ENCODE assay signal across 17 mouse cellular contexts in the genomic region with DNA sequence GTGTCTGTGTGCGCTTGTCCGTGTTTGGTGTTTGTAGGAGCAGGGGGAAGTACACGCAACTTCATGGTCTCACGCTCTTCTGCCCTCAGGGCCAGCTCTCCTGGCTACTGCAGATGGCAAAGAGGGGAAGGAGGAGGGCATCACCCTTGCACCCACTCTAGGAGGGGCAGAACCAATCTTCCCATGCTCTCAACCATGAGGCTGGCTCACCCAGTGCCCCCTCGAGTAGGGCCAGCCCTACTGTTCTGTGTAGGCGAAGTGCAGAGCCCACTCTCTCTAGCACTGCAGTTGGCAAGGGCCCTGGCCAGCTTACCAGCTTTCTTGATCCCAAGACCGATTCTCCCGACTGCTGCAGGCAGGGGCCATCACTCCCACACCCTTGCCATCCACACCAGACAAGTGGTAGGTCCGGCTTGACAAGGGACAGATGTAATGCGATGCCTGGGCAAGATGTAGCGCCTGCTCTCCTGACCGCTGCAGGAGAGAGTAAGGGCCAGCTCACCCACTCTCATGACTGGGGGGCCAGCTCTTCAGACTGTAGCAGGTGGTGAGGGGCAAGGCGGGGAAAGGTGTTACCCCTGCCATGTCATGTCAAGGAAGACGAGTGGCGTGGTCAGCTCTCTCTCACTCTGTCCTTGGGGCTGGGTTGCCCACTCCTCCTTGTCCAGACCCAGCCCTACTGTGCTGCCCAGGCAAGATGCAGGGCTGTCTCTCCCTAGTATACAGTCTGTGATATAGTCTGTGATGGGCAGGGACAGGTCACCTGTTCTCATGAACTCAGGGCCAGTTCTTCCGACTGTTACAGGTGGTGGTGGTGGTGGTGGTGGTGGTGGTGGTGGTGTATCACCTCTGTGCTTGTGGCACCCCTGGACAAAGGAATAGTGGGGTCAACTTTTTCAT.
DNase-seq lines count a peak whose midpoint lies in the region; ATAC-seq lines count a peak whose summit lies in the region.
"Had no signal": no experiment of that assay in that cellular context is flagged by ENCODE, and none has a peak within 500 bp of the region (broad histone marks: within the 10 kb centered on the region; RNA-seq: fewer than 3 reads in every experiment).

No protein-coding gene starts in this region.

- H3K27me3 ChIP-seq in forebrain, embryonic 15.5 days, result no peaks in the 10 kb centered on the region
- H3K27me3 ChIP-seq in forebrain, embryonic 16.5 days (replicated peaks; ENCODE audit: control insufficient read depth, insufficient read depth, low read length), result no peaks in the 10 kb centered on the region
- H3K27me3 ChIP-seq in kidney, embryonic 16.5 days (ENCODE audit: insufficient read depth, low read length), result no peaks in the 10 kb centered on the region
- H3K27me3 ChIP-seq in midbrain, embryonic 13.5 days, result no peaks in the 10 kb centered on the region
- no peaks in the 10 kb centered on the region for H3K27me3 ChIP-seq in midbrain, embryonic 15.5 days (replicated peaks)
- H3K27me3 ChIP-seq: forebrain, embryonic 13.5 days; hindbrain, embryonic 15.5 days; liver, embryonic 13.5 days; megakaryocyte, embryonic 14.5 days had no signal

- no peak overlapping the region for H3K27ac ChIP-seq in forebrain, embryonic 15.5 days (replicated peaks)
- H3K27ac ChIP-seq in forebrain, embryonic 16.5 days (ENCODE audit: low read length), result no peak overlapping the region
- no peak overlapping the region for H3K27ac ChIP-seq in kidney, embryonic 16.5 days (ENCODE audit: low read length)
- no peak overlapping the region for H3K27ac ChIP-seq in midbrain, embryonic 13.5 days
- no peak overlapping the region for H3K27ac ChIP-seq in midbrain, embryonic 15.5 days
- H3K27ac ChIP-seq: forebrain, embryonic 13.5 days; hindbrain, embryonic 15.5 days; liver, embryonic 13.5 days had no signal

- ATAC-seq in forebrain, embryonic 15.5 days (replicated peaks), result peak; percentile 29; the same call in 1 of the 2 replicates
- ATAC-seq in forebrain, embryonic 16.5 days, result no peak
- ATAC-seq in kidney, embryonic 16.5 days (ENCODE audit: low FRiP score, low TSS enrichment), result peak; percentile 61; the same call in 1 of the 2 replicates
- ATAC-seq in midbrain, embryonic 13.5 days, result peak; percentile 40; the same call in 1 of the 2 replicates
- no peak for ATAC-seq in midbrain, embryonic 15.5 days (replicated peaks)
- ATAC-seq in monocyte, adult 5-6 weeks (replicated peaks; ENCODE audit: insufficient number of reproducible peaks, low FRiP score, low TSS enrichment, poor library complexity, severe bottlenecking), result 0 out of 2 replicates have a peak, but pooled peaks have one; percentile 27
- ATAC-seq: forebrain, embryonic 13.5 days; lung, postnatal 0 days had no signal

- H3K4me2 ChIP-seq in forebrain, embryonic 15.5 days (replicated peaks), result no peak overlapping the region
- no peak overlapping the region for H3K4me2 ChIP-seq in forebrain, embryonic 16.5 days (ENCODE audit: low read length)
- H3K4me2 ChIP-seq in kidney, embryonic 16.5 days (replicated peaks; ENCODE audit: low read depth, low read length), result no peak overlapping the region
- no peak overlapping the region for H3K4me2 ChIP-seq in midbrain, embryonic 13.5 days (replicated peaks)
- H3K4me2 ChIP-seq in midbrain, embryonic 15.5 days, result no peak overlapping the region
- H3K4me2 ChIP-seq: forebrain, embryonic 13.5 days; hindbrain, embryonic 15.5 days; liver, embryonic 13.5 days had no signal

- WGBS in forebrain, embryonic 15.5 days, result 91% methylated on average over 16 of the region's 16 CpGs
- 95% methylated on average over 16 of the region's 16 CpGs for WGBS in forebrain, embryonic 16.5 days
- WGBS in kidney, embryonic 16.5 days, result 74% methylated on average over 16 of the region's 16 CpGs
- WGBS in midbrain, embryonic 13.5 days, result 95% methylated on average over 16 of the region's 16 CpGs
- 95% methylated on average over 16 of the region's 16 CpGs for WGBS in midbrain, embryonic 15.5 days

- DNase-seq in kidney, postnatal 36 days, result no peak
- no peak for DNase-seq in urinary bladder, postnatal 36 days (ENCODE audit: low spot score in 2 of 2)
- DNase-seq: cerebellum, adult 9-11 months; kidney, adult 11 months; layer of hippocampus, postnatal 36 days; liver, embryonic 13.5 days; thymus, postnatal 4 days had no signal

- H3K4me1 ChIP-seq in forebrain, embryonic 15.5 days, result no peaks in the 10 kb centered on the region
- H3K4me1 ChIP-seq in forebrain, embryonic 16.5 days (replicated peaks; ENCODE audit: control insufficient read depth, insufficient read depth, low read length), result no peaks in the 10 kb centered on the region
- no peaks in the 10 kb centered on the region for H3K4me1 ChIP-seq in kidney, embryonic 16.5 days (ENCODE audit: insufficient read depth, low read length)
- H3K4me1 ChIP-seq in midbrain, embryonic 13.5 days (replicated peaks), result no peaks in the 10 kb centered on the region
- H3K4me1 ChIP-seq in midbrain, embryonic 15.5 days, result no peaks in the 10 kb centered on the region
- H3K4me1 ChIP-seq: forebrain, embryonic 13.5 days; hindbrain, embryonic 15.5 days; liver, embryonic 13.5 days; megakaryocyte, embryonic 14.5 days had no signal

- no peaks in the 10 kb centered on the region for H3K9me3 ChIP-seq in forebrain, embryonic 15.5 days
- no peaks in the 10 kb centered on the region for H3K9me3 ChIP-seq in forebrain, embryonic 16.5 days (ENCODE audit: control insufficient read depth, low read length)
- no peaks in the 10 kb centered on the region for H3K9me3 ChIP-seq in kidney, embryonic 16.5 days (ENCODE audit: low read length)
- H3K9me3 ChIP-seq in midbrain, embryonic 13.5 days, result no peaks in the 10 kb centered on the region
- H3K9me3 ChIP-seq in midbrain, embryonic 15.5 days, result no peaks in the 10 kb centered on the region
- H3K9me3 ChIP-seq: forebrain, embryonic 13.5 days; hindbrain, embryonic 15.5 days; liver, embryonic 13.5 days had no signal

- H3K9ac ChIP-seq in forebrain, embryonic 15.5 days (replicated peaks), result no peak overlapping the region
- H3K9ac ChIP-seq in forebrain, embryonic 16.5 days (replicated peaks; ENCODE audit: low read depth, low read length), result no peak overlapping the region
- no peak overlapping the region for H3K9ac ChIP-seq in kidney, embryonic 16.5 days (replicated peaks; ENCODE audit: low read length)
- no peak overlapping the region for H3K9ac ChIP-seq in midbrain, embryonic 13.5 days (replicated peaks)
- H3K9ac ChIP-seq in midbrain, embryonic 15.5 days, result no peak overlapping the region
- H3K9ac ChIP-seq: forebrain, embryonic 13.5 days; hindbrain, embryonic 15.5 days; liver, embryonic 13.5 days had no signal

- H3K36me3 ChIP-seq in forebrain, embryonic 15.5 days, result no peaks in the 10 kb centered on the region
- no peaks in the 10 kb centered on the region for H3K36me3 ChIP-seq in forebrain, embryonic 16.5 days (ENCODE audit: control insufficient read depth, insufficient read depth)
- no peaks in the 10 kb centered on the region for H3K36me3 ChIP-seq in kidney, embryonic 16.5 days (ENCODE audit: insufficient read depth, low read length)
- no peaks in the 10 kb centered on the region for H3K36me3 ChIP-seq in midbrain, embryonic 13.5 days
- H3K36me3 ChIP-seq in midbrain, embryonic 15.5 days (replicated peaks), result no peaks in the 10 kb centered on the region
- H3K36me3 ChIP-seq: hindbrain, embryonic 15.5 days; liver, embryonic 13.5 days had no signal

- H3K4me3 ChIP-seq in forebrain, embryonic 15.5 days, result no peak overlapping the region
- H3K4me3 ChIP-seq in forebrain, embryonic 16.5 days (replicated peaks; ENCODE audit: low read length), result no peak overlapping the region
- no peak overlapping the region for H3K4me3 ChIP-seq in kidney, embryonic 16.5 days (ENCODE audit: low read length)
- H3K4me3 ChIP-seq in midbrain, embryonic 13.5 days (replicated peaks), result no peak overlapping the region
- H3K4me3 ChIP-seq in midbrain, embryonic 15.5 days, result no peak overlapping the region
- H3K4me3 ChIP-seq: forebrain, embryonic 13.5 days; hindbrain, embryonic 15.5 days; liver, embryonic 13.5 days had no signal

Comparison
In these comparisons a context has a peak if more than half of its experiments do, and no peak if none do; other contexts are left out.
1. ATAC-seq: peak in forebrain, embryonic 15.5 days (single experiment), kidney, embryonic 16.5 days (single experiment), midbrain, embryonic 13.5 days (single experiment) and monocyte, adult 5-6 weeks (single experiment); none in forebrain, embryonic 16.5 days (single experiment) and midbrain, embryonic 15.5 days (single experiment).